22 mouse cellular contexts compared by ENCODE assay signal in the genomic region with DNA sequence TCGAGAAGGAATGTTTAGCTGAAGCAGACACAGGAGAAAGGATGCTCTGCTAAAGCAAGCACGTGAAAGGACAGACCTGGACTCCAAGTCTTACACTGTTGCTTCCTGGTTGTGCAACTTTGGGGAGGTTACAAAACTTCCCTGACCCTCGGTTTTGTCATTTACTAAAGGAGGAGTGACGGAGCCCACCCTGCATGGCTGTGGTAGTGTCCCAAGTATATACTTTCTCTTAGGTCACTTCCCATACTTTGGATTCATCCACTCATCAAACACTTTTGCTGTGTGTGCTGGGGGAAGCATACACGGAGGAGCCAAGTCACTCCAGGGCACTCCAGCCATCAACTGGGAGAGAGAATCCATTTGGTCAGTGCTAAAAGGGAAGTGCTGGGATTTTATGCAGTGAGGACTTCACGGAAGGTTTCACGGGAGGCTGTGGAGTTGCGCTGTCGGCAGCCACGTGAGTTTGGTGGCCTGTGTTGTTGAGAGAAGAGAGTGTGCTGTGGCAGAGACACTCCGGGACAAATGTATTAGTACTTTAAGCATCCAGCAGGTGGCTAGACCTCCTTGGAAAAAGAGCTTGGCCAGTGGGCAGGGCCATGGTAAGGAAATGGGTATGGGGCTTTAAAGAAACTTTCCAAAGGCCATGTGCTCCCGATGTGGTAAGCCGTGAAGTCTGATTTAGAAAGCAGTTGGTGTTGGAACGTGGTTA.
DNase-seq lines count a peak whose midpoint lies in the region; ATAC-seq and TF ChIP-seq lines count a peak whose summit lies in the region.
"Had no signal": no experiment of that assay in that cellular context is flagged by ENCODE, and none has a peak within 500 bp of the region (broad histone marks: within the 10 kb centered on the region; RNA-seq: fewer than 3 reads in every experiment).

No protein-coding gene starts in this region.

- TF ChIP-seq CTCF in hindbrain, postnatal 0 days (IDR thresholded peaks at IDR 0.05; ENCODE audit: low read depth) = peak; percentile 28
- peak; percentile 10; the same call in 1 of the 2 replicates for TF ChIP-seq CTCF in brain, embryonic 14.5 days (IDR thresholded peaks at IDR 0.05; ENCODE audit: borderline replicate concordance, extremely low read depth, insufficient read depth, insufficient read length)
- TF ChIP-seq CTCF in stomach, postnatal 0 days (IDR thresholded peaks at IDR 0.05; ENCODE audit: low read depth) = peak; percentile 47

- DNase-seq in hindbrain, postnatal 0 days (ENCODE audit: low spot score) = no peak
- peak; percentile 75 for DNase-seq in midbrain, embryonic 11.5 days (ENCODE audit: low spot score, missing footprints)
- DNase-seq in midbrain, embryonic 10.5 days (ENCODE audit: low spot score) = no peak
- DNase-seq in brain, embryonic 14.5 days (ENCODE audit: low read depth) = no peak
- no peak for DNase-seq in stomach, postnatal 0 days (ENCODE audit: low spot score)
- no peak for DNase-seq in spleen, postnatal 4 days (ENCODE audit: low spot score in 2 of 2)
- DNase-seq in right cerebral cortex, postnatal 36 days (ENCODE audit: low spot score in 2 of 2) = no peak
- DNase-seq: adrenal gland, adult 8-10 months; cerebellum, adult 8-10 months; gastrocnemius, postnatal 14 days; heart, postnatal 4 days; kidney, adult 9 months; layer of hippocampus, postnatal 36 days; retina, postnatal 1 day had no signal

- no peak for TF ChIP-seq POLR2A in brain, embryonic 14.5 days (IDR thresholded peaks at IDR 0.05; ENCODE audit: borderline replicate concordance, extremely low read depth, insufficient read depth, insufficient read length, poor library complexity, severe bottlenecking)

- H3K9ac ChIP-seq in hindbrain, postnatal 0 days (replicated peaks; ENCODE audit: low read length) = no peak overlapping the region
- no peak overlapping the region for H3K9ac ChIP-seq in hindbrain, embryonic 16.5 days (ENCODE audit: low read depth, low read length)
- no peak overlapping the region for H3K9ac ChIP-seq in midbrain, embryonic 11.5 days (ENCODE audit: low read length)
- H3K9ac ChIP-seq in stomach, postnatal 0 days (ENCODE audit: low read length) = no peak overlapping the region
- H3K9ac ChIP-seq: embryonic facial prominence, embryonic 15.5 days; limb, embryonic 15.5 days; neural tube, embryonic 15.5 days; stomach, embryonic 15.5 days had no signal

- TF ChIP-seq EP300 in stomach, postnatal 0 days (optimal IDR thresholded peaks at IDR 0.05) = no peak

- H3K4me2 ChIP-seq in hindbrain, postnatal 0 days (ENCODE audit: low read depth, low read length) = no peak overlapping the region
- H3K4me2 ChIP-seq in hindbrain, embryonic 16.5 days (ENCODE audit: low read length) = no peak overlapping the region
- H3K4me2 ChIP-seq in midbrain, embryonic 11.5 days = no peak overlapping the region
- H3K4me2 ChIP-seq in stomach, postnatal 0 days (replicated peaks; ENCODE audit: low read depth) = no peak overlapping the region
- H3K4me2 ChIP-seq: embryonic facial prominence, embryonic 15.5 days; limb, embryonic 15.5 days; neural tube, embryonic 15.5 days; stomach, embryonic 15.5 days had no signal

- no peak overlapping the region for H3K4me3 ChIP-seq in hindbrain, postnatal 0 days (ENCODE audit: low read length)
- H3K4me3 ChIP-seq in hindbrain, embryonic 16.5 days (ENCODE audit: low read length) = no peak overlapping the region
- H3K4me3 ChIP-seq in midbrain, embryonic 11.5 days (ENCODE audit: low read depth, low read length) = no peak overlapping the region
- no peak overlapping the region for H3K4me3 ChIP-seq in midbrain, embryonic 10.5 days
- H3K4me3 ChIP-seq in stomach, postnatal 0 days (ENCODE audit: low read depth, low read length) = no peak overlapping the region
- H3K4me3 ChIP-seq: embryonic facial prominence, embryonic 15.5 days; forebrain, embryonic 10.5 days; heart, embryonic 10.5 days; limb, embryonic 15.5 days; myocyte; neural tube, embryonic 15.5 days; stomach, embryonic 15.5 days had no signal

- no peaks in the 10 kb centered on the region for H3K4me1 ChIP-seq in hindbrain, postnatal 0 days (ENCODE audit: insufficient read depth, low read length)
- H3K4me1 ChIP-seq in hindbrain, embryonic 16.5 days (ENCODE audit: control insufficient read depth, insufficient read depth, low read depth, low read length) = no peaks in the 10 kb centered on the region
- H3K4me1 ChIP-seq in midbrain, embryonic 11.5 days (ENCODE audit: control insufficient read depth, insufficient read depth, low read length) = no peaks in the 10 kb centered on the region
- peaks cover 7% of the 10 kb centered on the region for H3K4me1 ChIP-seq in midbrain, embryonic 10.5 days
- H3K4me1 ChIP-seq in stomach, postnatal 0 days (replicated peaks; ENCODE audit: control insufficient read depth, insufficient read depth) = 0 out of 2 replicates have a peak, but pooled peaks cover 5% of the 10 kb centered on the region

- no peaks in the 10 kb centered on the region for H3K27me3 ChIP-seq in hindbrain, postnatal 0 days (ENCODE audit: insufficient read depth, low read length)
- no peaks in the 10 kb centered on the region for H3K27me3 ChIP-seq in hindbrain, embryonic 16.5 days (replicated peaks; ENCODE audit: control insufficient read depth, insufficient read depth, low read length)
- H3K27me3 ChIP-seq in midbrain, embryonic 11.5 days (ENCODE audit: control insufficient read depth, insufficient read depth, low read length) = no peaks in the 10 kb centered on the region
- H3K27me3 ChIP-seq in midbrain, embryonic 10.5 days (ENCODE audit: low read depth, poor library complexity, severe bottlenecking) = peaks cover 6% of the 10 kb centered on the region
- no peaks in the 10 kb centered on the region for H3K27me3 ChIP-seq in stomach, postnatal 0 days (ENCODE audit: control insufficient read depth, insufficient read depth, low read length)
- H3K27me3 ChIP-seq: embryonic facial prominence, embryonic 15.5 days; limb, embryonic 15.5 days; neural tube, embryonic 15.5 days; stomach, embryonic 15.5 days had no signal

- H3K27ac ChIP-seq in hindbrain, postnatal 0 days = no peak overlapping the region
- H3K27ac ChIP-seq in hindbrain, embryonic 16.5 days (ENCODE audit: low read depth, low read length) = no peak overlapping the region
- no peak overlapping the region for H3K27ac ChIP-seq in midbrain, embryonic 11.5 days (ENCODE audit: low read depth, low read length)
- no peak overlapping the region for H3K27ac ChIP-seq in midbrain, embryonic 10.5 days (replicated peaks)
- H3K27ac ChIP-seq in stomach, postnatal 0 days (replicated peaks) = no peak overlapping the region
- H3K27ac ChIP-seq: embryonic facial prominence, embryonic 15.5 days; forebrain, embryonic 10.5 days; heart, embryonic 10.5 days; limb, embryonic 15.5 days; neural tube, embryonic 15.5 days; stomach, embryonic 15.5 days had no signal

- WGBS in hindbrain, postnatal 0 days = 81% methylated on average over 14 of the region's 14 CpGs
- WGBS in hindbrain, embryonic 16.5 days = 78% methylated on average over 14 of the region's 14 CpGs
- 83% methylated on average over 14 of the region's 14 CpGs for WGBS in midbrain, embryonic 11.5 days
- 77% methylated on average over 14 of the region's 14 CpGs for WGBS in midbrain, embryonic 10.5 days
- 73% methylated on average over 14 of the region's 14 CpGs for WGBS in stomach, postnatal 0 days

- no peaks in the 10 kb centered on the region for H3K36me3 ChIP-seq in hindbrain, postnatal 0 days (ENCODE audit: insufficient read depth, low read length)
- H3K36me3 ChIP-seq in hindbrain, embryonic 16.5 days (ENCODE audit: control insufficient read depth, insufficient read depth, low read length) = no peaks in the 10 kb centered on the region
- no peaks in the 10 kb centered on the region for H3K36me3 ChIP-seq in midbrain, embryonic 11.5 days (ENCODE audit: control insufficient read depth, insufficient read depth, low read length)
- H3K36me3 ChIP-seq in midbrain, embryonic 10.5 days = no peaks in the 10 kb centered on the region
- no peaks in the 10 kb centered on the region for H3K36me3 ChIP-seq in stomach, postnatal 0 days (ENCODE audit: control insufficient read depth, insufficient read depth, low read length)
- H3K36me3 ChIP-seq: embryonic facial prominence, embryonic 15.5 days; forebrain, embryonic 10.5 days; heart, embryonic 10.5 days; limb, embryonic 15.5 days; neural tube, embryonic 15.5 days; stomach, embryonic 15.5 days had no signal

- no peaks in the 10 kb centered on the region for H3K9me3 ChIP-seq in hindbrain, postnatal 0 days (ENCODE audit: low read length)
- H3K9me3 ChIP-seq in hindbrain, embryonic 16.5 days (ENCODE audit: control insufficient read depth, low read length) = no peaks in the 10 kb centered on the region
- no peaks in the 10 kb centered on the region for H3K9me3 ChIP-seq in midbrain, embryonic 11.5 days (ENCODE audit: control insufficient read depth, low read length)
- H3K9me3 ChIP-seq in midbrain, embryonic 10.5 days (replicated peaks) = no peaks in the 10 kb centered on the region
- no peaks in the 10 kb centered on the region for H3K9me3 ChIP-seq in stomach, postnatal 0 days (ENCODE audit: control insufficient read depth, low read length)
- H3K9me3 ChIP-seq: embryonic facial prominence, embryonic 15.5 days; forebrain, embryonic 10.5 days; heart, embryonic 10.5 days; limb, embryonic 15.5 days; neural tube, embryonic 15.5 days; stomach, embryonic 15.5 days had no signal

- no peak for ATAC-seq in hindbrain, postnatal 0 days
- no peak for ATAC-seq in hindbrain, embryonic 16.5 days
- no peak for ATAC-seq in midbrain, embryonic 11.5 days (ENCODE audit: low FRiP score)
- no peak for ATAC-seq in stomach, postnatal 0 days (ENCODE audit: low FRiP score, low TSS enrichment)
